Mouse (Mus musculus) embryonic facial prominence, embryonic 13.5 days (tissue): ENCODE measurements around the gene Rtn4rl2. TPM values are rescaled to one million over a fixed set of nuclear protein-coding genes. Genes with fewer than 3 reads are reported as not detected.
"Not testable (repeated sequence)": the region's sequence is repeated elsewhere in the genome, so short reads cannot be mapped to it uniquely, and the experiment has no call there.

Experiments
- ATAC-seq: fragments of 200-750 bp; cut with Nextera tagmentation; 2 replicates; pipeline ENCODE4 v1.8.0; 2017; ENCODE audit warnings: low read depth; ENCODE audit not compliant: insufficient number of reproducible peaks, insufficient read depth, low FRiP score, low TSS enrichment
- H3K27ac ChIP-seq: fragments of 300-500 bp; sonication (generic); 2 replicates; pipeline ENCODE4 v1.5.1; 2015; ENCODE audit warnings: moderate library complexity, mild to moderate bottlenecking, inconsistent platforms
- H3K27me3 ChIP-seq: fragments of 300-500 bp; sonication (generic); 2 replicates; pipeline ENCODE4 v1.6.1; 2015; ENCODE audit warnings: mild to moderate bottlenecking, inconsistent platforms
- H3K36me3 ChIP-seq: fragments of 300-500 bp; sonication (generic); 2 replicates; pipeline ENCODE4 v1.6.1; 2015; ENCODE audit warnings: mild to moderate bottlenecking, inconsistent platforms
- H3K4me1 ChIP-seq: fragments of 300-500 bp; sonication (generic); 2 replicates; pipeline ENCODE4 v1.6.1; 2015; ENCODE audit warnings: inconsistent platforms
- H3K4me2 ChIP-seq: fragments of 300-500 bp; sonication (generic); 2 replicates; pipeline ENCODE4 v1.6.1; 2015; ENCODE audit warnings: moderate library complexity, mild to moderate bottlenecking, inconsistent platforms
- H3K4me3 ChIP-seq: fragments of 300-500 bp; sonication (generic); 2 replicates; pipeline ENCODE4 v1.5.1; 2015; ENCODE audit warnings: mild to moderate bottlenecking, inconsistent platforms
- H3K9ac ChIP-seq: fragments of 300-500 bp; sonication (generic); 2 replicates; pipeline ENCODE4 v1.6.1; 2015; ENCODE audit warnings: mild to moderate bottlenecking, inconsistent platforms
- H3K9me3 ChIP-seq: fragments of 300-500 bp; sonication (generic); 2 replicates; pipeline ENCODE4 v1.6.1; 2016; ENCODE audit warnings: inconsistent platforms
- WGBS: fragments of 180-500 bp; shearing (Covaris S2); methylation state at CpG from one replicate; pipeline ENCODE4 v1.1.7; 2015; ENCODE audit warnings: mixed read lengths; 5-methylcytosine and 5-hydroxymethylcytosine counted together
- polyA plus RNA-seq: library from polyadenylated mRNA; unstranded; fragments of >200 nt; fragmentation: Nextera tagmentation; extraction: Ambion mirVana; gene quantifications from 2 replicates; pipeline ENCODE4 v1.2.1, GENCODE M21; 2015

Gene Rtn4rl2
- polyA plus RNA-seq, result 1.0 and 1.3 TPM in 2 replicates

DNA sequence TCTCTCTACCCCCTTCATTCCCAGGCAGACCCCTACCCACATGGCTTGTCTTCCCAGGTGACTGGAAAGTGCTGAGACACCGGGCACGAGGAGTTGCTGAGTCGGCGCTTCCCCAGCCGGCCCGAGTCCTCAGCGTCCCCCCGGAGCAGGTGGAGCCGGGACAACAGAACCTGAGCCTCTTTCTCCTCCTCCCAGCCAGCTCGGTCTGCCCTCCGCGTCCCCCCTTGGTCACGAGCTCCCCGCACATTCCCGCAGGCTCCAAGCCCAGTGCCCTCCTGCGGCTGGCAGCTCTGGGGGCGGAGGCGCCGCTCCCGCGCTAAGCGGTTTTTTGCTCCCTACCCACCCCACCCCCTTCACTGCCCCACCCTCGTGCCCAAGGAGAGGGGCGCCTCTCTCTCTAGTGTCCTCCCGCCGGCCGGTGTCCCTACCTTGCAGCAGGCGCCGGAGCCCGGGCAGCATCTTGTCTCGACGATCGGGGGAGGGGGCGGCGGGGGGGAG lies at the start of gene Rtn4rl2:
Gene Rtn4rl2, minus strand, starts transcription at position 477 of the 498 bp plus-strand sequence.
- 0 out of 2 replicates have a peak, but pooled peaks have one; percentile 0 for ATAC-seq
- peak within 1 kb of the TSS; percentile 65 for H3K9ac ChIP-seq
- H3K4me2 ChIP-seq, result peak within 1 kb of the TSS; percentile 82
- 1% methylated on average over 34 of the region's 35 CpGs for WGBS
- H3K36me3 ChIP-seq, result no peaks in the 10 kb centered on the region
- no peaks in the 10 kb centered on the region for H3K9me3 ChIP-seq
- peak within 1 kb of the TSS; percentile 66 for H3K4me3 ChIP-seq
- H3K4me1 ChIP-seq, result peaks cover 50% of the 10 kb centered on the region
- peaks cover 98% of the 10 kb centered on the region for H3K27me3 ChIP-seq
- no peak within 1 kb of the TSS for H3K27ac ChIP-seq

DNA sequence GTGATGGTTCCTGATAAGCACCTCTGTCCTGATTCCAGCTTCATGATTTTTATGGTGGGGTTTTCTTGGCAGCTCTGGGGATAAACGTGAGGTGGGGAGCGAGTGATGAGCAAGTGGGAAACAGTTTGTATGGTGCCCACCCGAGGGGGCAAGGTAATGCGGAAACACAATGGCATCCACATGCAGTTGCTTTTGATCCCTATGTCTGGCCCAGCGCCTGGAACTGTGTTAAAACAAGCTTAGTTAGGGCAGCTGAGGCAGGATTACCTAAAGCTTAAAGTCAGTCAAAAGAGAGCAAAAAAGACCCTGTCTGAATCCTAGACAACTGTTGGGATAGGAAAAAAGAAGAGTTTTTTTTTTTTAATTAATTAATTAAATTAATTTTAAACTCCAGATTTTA lies 48.6 kb upstream of the Rtn4rl2 start:
- peaks cover 23% of the 10 kb centered on the region for H3K4me1 ChIP-seq
- no peak overlapping the region for H3K4me3 ChIP-seq
- no peaks in the 10 kb centered on the region; the same call in 1 of the 2 replicates for H3K36me3 ChIP-seq
- H3K4me2 ChIP-seq, result no peak overlapping the region
- H3K9me3 ChIP-seq, result no peaks in the 10 kb centered on the region
- no peak overlapping the region for H3K27ac ChIP-seq
- 74% methylated on average over 5 of the region's 5 CpGs for WGBS
- H3K9ac ChIP-seq, result no peak overlapping the region
- no peaks in the 10 kb centered on the region for H3K27me3 ChIP-seq
- no peak for ATAC-seq

DNA sequence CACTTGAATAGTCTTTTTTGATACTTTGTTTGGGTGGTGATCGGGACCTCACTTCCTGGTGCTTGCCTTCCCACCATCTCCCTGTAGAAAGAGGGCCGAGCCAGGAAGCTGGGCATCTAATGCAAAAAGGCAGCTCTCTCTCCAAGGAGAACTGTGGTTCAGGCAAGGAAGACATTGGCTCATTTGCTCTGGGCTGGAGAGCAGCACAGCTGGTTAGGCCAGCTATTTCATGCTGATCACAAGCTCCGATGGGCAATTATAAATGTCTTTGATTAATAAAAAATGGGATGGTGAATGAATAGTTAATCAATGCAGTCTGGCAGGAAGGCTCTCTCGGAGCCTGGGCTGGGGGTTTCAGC lies 48.1 kb upstream of the Rtn4rl2 start:
- H3K4me3 ChIP-seq, result no peak overlapping the region
- ATAC-seq, result no peak
- no peaks in the 10 kb centered on the region for H3K9me3 ChIP-seq
- H3K9ac ChIP-seq, result no peak overlapping the region
- H3K27me3 ChIP-seq, result no peaks in the 10 kb centered on the region
- peaks cover 23% of the 10 kb centered on the region for H3K4me1 ChIP-seq
- H3K27ac ChIP-seq, result no peak overlapping the region
- H3K4me2 ChIP-seq, result no peak overlapping the region
- no peaks in the 10 kb centered on the region for H3K36me3 ChIP-seq
- WGBS, result 52% methylated on average over 4 of the region's 4 CpGs

DNA sequence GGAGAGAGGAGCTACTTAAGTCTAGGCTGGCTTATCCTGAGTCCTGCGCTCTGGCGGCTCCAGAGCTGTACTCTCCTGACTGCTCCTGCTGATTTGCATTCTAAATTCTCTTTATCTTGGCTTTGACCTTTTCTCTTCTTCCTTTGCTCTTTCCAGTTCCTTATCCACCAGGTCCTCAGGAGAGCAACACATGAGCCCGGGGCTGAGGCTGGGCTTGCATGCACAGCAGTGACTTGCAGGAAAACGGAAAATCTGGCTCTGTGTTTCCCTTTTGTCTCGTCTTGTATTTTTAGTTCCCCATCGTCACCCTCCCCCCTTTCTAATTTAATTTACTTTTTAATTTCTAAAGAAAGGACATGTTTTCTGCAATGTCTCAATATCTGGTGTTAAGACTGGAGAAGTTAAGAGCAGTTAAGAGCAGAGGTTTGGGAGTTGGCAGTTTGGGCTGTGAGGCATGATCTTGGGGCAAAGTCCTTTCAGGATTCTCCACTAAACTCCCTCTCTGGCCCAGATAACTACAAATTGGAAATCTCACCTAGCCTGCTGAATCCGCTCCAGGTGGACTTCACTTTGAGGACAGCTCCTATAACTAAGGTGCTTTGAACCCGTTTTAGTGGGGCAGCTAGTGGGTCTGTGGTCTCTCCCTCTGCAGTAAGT lies 47.6 kb upstream of the Rtn4rl2 start:
- no peaks in the 10 kb centered on the region for H3K27me3 ChIP-seq
- H3K27ac ChIP-seq, result no peak overlapping the region
- WGBS, result 65% methylated on average over 8 of the region's 8 CpGs
- no peaks in the 10 kb centered on the region for H3K36me3 ChIP-seq
- no peak for ATAC-seq
- no peaks in the 10 kb centered on the region for H3K9me3 ChIP-seq
- H3K9ac ChIP-seq, result no peak overlapping the region
- H3K4me1 ChIP-seq, result peaks cover 23% of the 10 kb centered on the region
- no peak overlapping the region for H3K4me2 ChIP-seq
- no peak overlapping the region for H3K4me3 ChIP-seq

DNA sequence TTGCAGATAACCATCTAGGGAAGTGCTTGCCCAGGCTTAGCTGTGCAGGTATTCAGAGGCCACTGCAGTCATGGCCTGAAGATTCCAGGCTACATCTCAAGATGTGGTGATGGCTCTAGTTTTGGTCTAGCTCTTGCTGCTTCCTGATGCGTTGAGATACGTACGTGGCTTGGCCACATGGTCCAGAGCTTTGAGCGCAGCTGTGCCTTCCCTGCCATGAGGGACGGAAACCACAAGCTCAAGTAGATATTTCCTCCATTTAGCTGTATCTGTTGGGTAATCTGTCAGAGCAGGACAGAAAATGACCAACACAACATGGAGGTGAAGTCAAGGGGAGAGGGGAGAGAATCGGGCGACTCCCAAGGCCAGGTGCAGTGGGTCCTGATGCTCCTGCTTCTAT lies 43.7 kb upstream of the Rtn4rl2 start:
- Histone ChIP-seq H3K9ac (no peak overlapping the region), H3K27me3 (no peaks in the 10 kb centered on the region), H3K4me2 (no peak overlapping the region), H3K27ac (no peak overlapping the region), H3K9me3 (no peaks in the 10 kb centered on the region), H3K4me1 (peaks cover 4% of the 10 kb centered on the region; the same call in 1 of the 2 replicates), H3K36me3 (no peaks in the 10 kb centered on the region), H3K4me3 (no peak overlapping the region)
- 92% methylated on average over 7 of the region's 7 CpGs for WGBS
- no peak for ATAC-seq

DNA sequence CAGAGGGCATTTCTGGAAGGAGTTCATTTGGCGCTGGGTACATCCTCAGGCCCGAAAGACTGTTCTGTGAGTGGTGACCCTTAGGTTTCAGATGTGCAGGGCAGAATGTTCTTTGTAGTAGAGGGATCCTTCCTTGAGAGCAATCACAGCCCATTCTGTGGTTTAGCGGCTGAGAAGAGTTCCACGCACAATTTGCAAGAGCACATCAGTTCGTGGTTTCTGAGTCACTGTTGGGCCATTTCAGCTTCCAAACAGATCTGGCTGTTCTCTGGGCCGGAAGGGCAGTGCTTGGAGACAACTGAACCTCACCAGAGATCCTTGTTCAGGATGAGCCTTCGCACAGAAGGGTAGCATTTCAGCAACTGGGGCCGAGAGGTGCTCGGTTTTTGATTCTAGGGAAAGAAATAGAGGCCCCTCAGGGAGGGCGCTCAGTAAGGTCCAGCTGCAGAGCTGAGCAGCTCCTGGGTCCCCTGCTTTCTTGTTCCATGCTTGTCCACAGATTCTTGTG lies 33.1 kb upstream of the Rtn4rl2 start:
- no peak for ATAC-seq
- Histone ChIP-seq H3K9me3 (peaks cover 8% of the 10 kb centered on the region), H3K36me3 (no peaks in the 10 kb centered on the region), H3K9ac (no peak overlapping the region), H3K27ac (no peak overlapping the region), H3K4me2 (no peak overlapping the region), H3K4me1 (no peaks in the 10 kb centered on the region), H3K4me3 (no peak overlapping the region), H3K27me3 (no peaks in the 10 kb centered on the region)
- 78% methylated on average over 10 of the region's 10 CpGs for WGBS

DNA sequence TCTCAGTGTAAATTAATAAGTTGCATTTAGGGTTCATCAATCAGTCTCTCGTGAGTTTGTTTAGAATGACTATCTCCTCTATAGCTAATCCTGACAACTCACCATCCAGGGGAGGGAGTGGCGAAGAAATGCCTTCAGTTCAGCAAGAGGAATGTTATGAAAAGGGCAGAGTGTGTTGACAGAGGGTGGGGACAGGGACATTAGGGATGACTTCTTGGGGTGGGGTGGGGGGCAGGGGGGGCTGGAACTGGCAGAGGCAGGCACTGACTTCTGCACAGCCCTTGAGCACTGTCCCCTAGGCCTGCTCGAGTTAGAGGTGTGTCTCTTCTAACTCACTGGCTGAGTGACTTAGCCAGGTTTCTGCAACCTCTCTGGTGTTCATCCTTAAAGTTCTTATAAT lies 31.7 kb upstream of the Rtn4rl2 start:
- H3K36me3 ChIP-seq, result no peaks in the 10 kb centered on the region
- WGBS, result 61% methylated on average over 3 of the region's 3 CpGs
- H3K4me2 ChIP-seq, result no peak overlapping the region
- no peak for ATAC-seq
- no peak overlapping the region for H3K27ac ChIP-seq
- no peak overlapping the region for H3K4me3 ChIP-seq
- no peaks in the 10 kb centered on the region; the same call in 1 of the 2 replicates for H3K9me3 ChIP-seq
- no peak overlapping the region for H3K9ac ChIP-seq
- no peaks in the 10 kb centered on the region for H3K4me1 ChIP-seq
- H3K27me3 ChIP-seq, result no peaks in the 10 kb centered on the region

DNA sequence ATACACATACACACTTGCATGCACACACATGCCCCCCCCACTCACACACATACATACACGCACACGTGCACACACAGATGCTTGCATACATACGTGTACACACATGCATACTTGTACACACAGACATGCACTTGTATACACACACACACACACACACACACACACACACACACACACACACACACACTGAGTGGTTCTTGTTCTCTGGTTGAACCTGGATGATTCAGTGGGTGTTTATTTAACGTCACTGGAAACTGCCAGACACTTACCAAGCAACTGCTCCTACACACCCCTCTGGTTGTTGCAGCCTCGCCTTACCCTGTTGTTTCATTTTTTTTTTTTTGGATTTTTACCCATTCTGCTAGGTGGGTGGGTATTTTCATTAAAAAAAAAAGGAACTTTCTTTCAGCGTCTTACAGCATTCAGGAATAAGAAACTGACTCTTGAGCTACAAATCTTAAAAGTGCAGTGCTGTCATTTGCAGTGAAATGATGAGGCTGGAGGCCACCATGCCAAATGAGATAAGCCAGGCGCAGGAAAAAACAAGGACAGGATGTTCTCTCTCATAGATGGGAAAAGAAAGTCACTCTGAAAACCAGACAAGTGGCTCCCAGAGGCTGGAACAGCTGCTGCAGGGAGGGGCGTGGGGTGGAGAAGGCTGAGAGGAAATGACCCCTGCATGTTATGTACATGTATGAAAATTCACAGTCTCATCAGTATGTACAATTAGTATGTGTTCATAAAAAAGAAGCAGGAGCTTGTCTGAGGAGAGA lies 30.2 kb upstream of the Rtn4rl2 start:
- H3K4me3 ChIP-seq, result no peak overlapping the region
- no peaks in the 10 kb centered on the region for H3K36me3 ChIP-seq
- H3K9me3 ChIP-seq, result no peaks in the 10 kb centered on the region
- no peak overlapping the region for H3K4me2 ChIP-seq
- no peak overlapping the region for H3K27ac ChIP-seq
- 75% methylated on average over 8 of the region's 8 CpGs for WGBS
- ATAC-seq, result no peak
- H3K27me3 ChIP-seq, result no peaks in the 10 kb centered on the region
- H3K9ac ChIP-seq, result no peak overlapping the region
- no peaks in the 10 kb centered on the region for H3K4me1 ChIP-seq

DNA sequence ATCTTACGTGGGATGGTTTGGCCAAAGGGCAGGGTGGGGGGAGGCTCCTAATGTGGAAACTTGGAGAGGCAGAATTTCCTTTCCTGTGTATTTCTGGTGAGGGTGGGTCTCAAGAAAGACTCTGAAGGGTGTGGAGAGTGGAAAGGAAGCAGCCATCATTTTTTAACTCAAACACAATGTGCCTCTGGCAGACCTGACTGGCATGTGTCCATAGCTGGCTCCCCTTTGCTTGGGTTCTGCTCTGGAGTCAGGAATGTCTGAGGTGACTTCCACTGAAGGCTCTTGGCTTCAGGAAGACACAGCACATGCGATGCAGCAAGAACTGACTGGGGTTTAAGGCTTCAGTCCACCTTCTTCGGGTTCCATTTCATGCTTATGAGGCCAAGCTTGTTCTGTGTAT lies 28.8 kb upstream of the Rtn4rl2 start:
- Histone ChIP-seq H3K9me3 (no peaks in the 10 kb centered on the region), H3K9ac (no peak overlapping the region), H3K4me2 (no peak overlapping the region), H3K27ac (no peak overlapping the region), H3K36me3 (no peaks in the 10 kb centered on the region), H3K4me1 (no peaks in the 10 kb centered on the region), H3K27me3 (no peaks in the 10 kb centered on the region), H3K4me3 (no peak overlapping the region)
- ATAC-seq, result no peak
- WGBS, result 64% methylated on average over 3 of the region's 3 CpGs

DNA sequence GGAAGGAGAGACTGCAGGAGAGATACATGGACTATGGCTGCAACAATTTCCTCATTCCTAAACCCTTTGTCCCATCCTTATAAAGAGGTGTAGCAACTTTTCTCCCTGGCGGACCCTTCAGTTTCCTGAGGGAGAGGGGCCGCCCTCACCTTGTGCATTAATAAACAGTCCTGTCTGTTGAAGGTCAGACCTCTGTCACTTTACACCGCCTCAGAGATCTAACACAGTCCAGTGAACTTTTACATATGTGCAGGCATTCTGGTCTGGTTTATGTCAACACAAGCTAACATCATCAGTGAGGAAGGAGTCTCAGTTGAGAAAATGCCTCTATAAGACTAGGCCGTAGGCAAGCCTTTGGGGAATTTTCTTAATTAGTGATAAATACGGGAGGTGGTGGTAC lies 27.4 kb upstream of the Rtn4rl2 start:
- Histone ChIP-seq H3K27ac (no peak overlapping the region), H3K4me3 (no peak overlapping the region), H3K4me2 (no peak overlapping the region), H3K9me3 (no peaks in the 10 kb centered on the region), H3K9ac (no peak overlapping the region), H3K4me1 (no peaks in the 10 kb centered on the region), H3K36me3 (no peaks in the 10 kb centered on the region), H3K27me3 (no peaks in the 10 kb centered on the region)
- ATAC-seq, result no peak
- WGBS, result 71% methylated on average over 5 of the region's 5 CpGs

DNA sequence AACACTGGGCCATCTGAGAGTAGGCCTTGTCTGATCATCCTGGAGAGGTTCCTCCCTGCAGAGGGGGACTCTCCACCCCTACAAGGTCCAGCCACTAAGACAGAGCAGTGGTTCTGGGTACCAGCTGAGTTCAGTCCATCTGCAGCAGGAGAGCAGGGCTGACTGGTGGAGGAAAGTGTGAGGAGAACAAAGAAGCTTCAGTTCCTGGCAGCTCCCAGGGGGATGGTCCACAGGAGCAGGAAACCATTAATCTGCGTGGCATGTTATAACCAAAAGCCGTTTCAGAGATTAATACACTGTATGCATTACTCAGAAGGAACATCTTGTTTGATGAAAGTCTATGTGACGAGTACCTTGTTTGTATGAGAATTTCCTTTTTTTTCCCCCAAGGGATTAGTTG lies 26.2 kb upstream of the Rtn4rl2 start:
- no peak overlapping the region for H3K27ac ChIP-seq
- no peaks in the 10 kb centered on the region for H3K27me3 ChIP-seq
- H3K36me3 ChIP-seq, result no peaks in the 10 kb centered on the region
- no peak overlapping the region for H3K4me3 ChIP-seq
- H3K4me2 ChIP-seq, result no peak overlapping the region
- no peaks in the 10 kb centered on the region for H3K9me3 ChIP-seq
- 32% methylated on average over 3 of the region's 3 CpGs for WGBS
- no peak overlapping the region for H3K9ac ChIP-seq
- H3K4me1 ChIP-seq, result no peaks in the 10 kb centered on the region
- no peak for ATAC-seq

DNA sequence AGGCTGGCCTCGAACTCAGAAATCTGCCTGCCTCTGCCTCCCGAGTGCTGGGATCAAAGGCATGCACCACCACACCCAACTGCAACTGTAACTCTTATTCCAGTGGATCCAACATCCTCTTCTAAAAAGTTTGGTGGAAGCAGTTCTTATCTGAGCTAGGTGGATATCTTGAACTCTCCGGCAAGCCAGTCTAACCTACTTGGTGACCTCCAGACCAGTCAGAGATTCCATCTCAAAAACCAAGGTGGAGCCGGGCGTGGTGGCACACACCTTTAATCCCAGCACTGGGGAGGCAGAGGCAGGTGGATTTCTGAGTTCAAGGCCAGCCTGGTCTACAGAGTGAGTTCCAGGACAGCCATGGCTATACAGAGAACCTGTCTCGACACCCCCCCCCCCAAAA lies 10.2 kb upstream of the Rtn4rl2 start:
- not testable (repeated sequence) for H3K27me3 ChIP-seq, H3K4me1 ChIP-seq, ATAC-seq, H3K9me3 ChIP-seq, H3K4me2 ChIP-seq, H3K36me3 ChIP-seq, H3K4me3 ChIP-seq, H3K9ac ChIP-seq, H3K27ac ChIP-seq
- 87% methylated on average over 6 of the region's 6 CpGs for WGBS
